Mouse (Mus musculus) intestine, embryonic 16.5 days (tissue): ENCODE measurements around the gene Tspan9. TPM values are rescaled to one million over a fixed set of nuclear protein-coding genes. Genes with fewer than 3 reads are reported as not detected.
A peak's percentile ranks its signal among the peaks of the same experiment; 100 is the strongest.

Experiments used
- ATAC-seq: fragments of 200-750 bp; cut with Nextera tagmentation; 2 replicates; pipeline ENCODE4 v1.8.0; 2017; ENCODE audit warnings: moderate TSS enrichment, moderate library complexity
- H3K27ac ChIP-seq: fragments of 300-500 bp; sonication (generic); 2 replicates; pipeline ENCODE4 v1.5.1; 2014; ENCODE audit warnings: mild to moderate bottlenecking, low read length
- H3K27me3 ChIP-seq: fragments of 300-500 bp; sonication (generic); replicated peaks from 2 replicates; pipeline ENCODE4 v1.6.1; 2014; ENCODE audit warnings: low read length, control low read depth, mixed read lengths; ENCODE audit not compliant: control insufficient read depth, insufficient read depth
- H3K36me3 ChIP-seq: fragments of 300-500 bp; sonication (generic); 2 replicates; pipeline ENCODE4 v1.6.1; 2014; ENCODE audit warnings: low read length, control low read depth; ENCODE audit not compliant: control insufficient read depth, insufficient read depth
- H3K4me1 ChIP-seq: fragments of 300-500 bp; sonication (generic); 2 replicates; pipeline ENCODE4 v1.6.1; 2014; ENCODE audit warnings: low read length, control low read depth, mixed read lengths; ENCODE audit not compliant: control insufficient read depth, insufficient read depth
- H3K4me2 ChIP-seq: fragments of 300-500 bp; sonication (generic); 2 replicates; pipeline ENCODE4 v1.6.1; 2014; ENCODE audit warnings: low read depth, low read length, control low read depth
- H3K4me3 ChIP-seq: fragments of 300-500 bp; sonication (generic); 2 replicates; pipeline ENCODE4 v1.5.1; 2014; ENCODE audit warnings: mild to moderate bottlenecking, low read length
- H3K9ac ChIP-seq: fragments of 300-500 bp; sonication (generic); 2 replicates; pipeline ENCODE4 v1.6.1; 2014; ENCODE audit warnings: low read depth, low read length
- H3K9me3 ChIP-seq: fragments of 300-500 bp; sonication (generic); 2 replicates; pipeline ENCODE4 v1.6.1; 2016; ENCODE audit warnings: low read length, control low read depth; ENCODE audit not compliant: control insufficient read depth
- WGBS: fragments of 180-500 bp; shearing (Covaris S2); extraction: QIAGEN DNeasy Blood & Tissue Kit; methylation state at CpG from one replicate; pipeline ENCODE4 v1.1.7; 2014; 5-methylcytosine and 5-hydroxymethylcytosine counted together
- polyA plus RNA-seq: library from polyadenylated mRNA; unstranded; fragments of >200 nt; fragmentation: Nextera tagmentation; extraction: Ambion mirVana; gene quantifications from 2 replicates; pipeline ENCODE4 v1.2.1, GENCODE M21; 2015

Tspan9 gene
- polyA plus RNA-seq, 1 experiment from 2014 or later, result 94.1 TPM

- Histone ChIP-seq H3K4me1 (peaks cover 31% of the 10 kb centered on the region), H3K27ac (peak overlapping the region; percentile 50), H3K4me3 (no peak overlapping the region), H3K9ac (peak overlapping the region; percentile 25; the same call in 1 of the 2 replicates), H3K27me3 (no peaks in the 10 kb centered on the region), H3K9me3 (no peaks in the 10 kb centered on the region), H3K4me2 (no peak overlapping the region), H3K36me3 (no peaks in the 10 kb centered on the region)
- 61% methylated on average over 13 of the region's 13 CpGs for WGBS
- ATAC-seq, result peak; percentile 59
These were observed 132.3 kb downstream of the Tspan9 start for GRCm38 (mm10) chr6:128011071-128011477.

GRCm38 (mm10) chr6:128010135-128010971 is 133.0 kb downstream of the Tspan9 start:
- no peaks in the 10 kb centered on the region for H3K27me3 ChIP-seq
- peaks cover 31% of the 10 kb centered on the region for H3K4me1 ChIP-seq
- ATAC-seq, result peak; percentile 54
- H3K9ac ChIP-seq, result peak overlapping the region; percentile 25; the same call in 1 of the 2 replicates
- peak overlapping the region; percentile 45 for H3K27ac ChIP-seq
- H3K4me2 ChIP-seq, result no peak overlapping the region
- no peak overlapping the region for H3K4me3 ChIP-seq
- no peaks in the 10 kb centered on the region for H3K36me3 ChIP-seq
- no peaks in the 10 kb centered on the region for H3K9me3 ChIP-seq
- WGBS, result 56% methylated on average over 11 of the region's 11 CpGs

GRCm38 (mm10) chr6:128007982-128008562 is 135.3 kb downstream of the Tspan9 start:
- Histone ChIP-seq H3K27ac (0 out of 2 replicates have a peak overlapping the region, but pooled peaks have one; percentile 38), H3K4me1 (peaks cover 45% of the 10 kb centered on the region), H3K36me3 (no peaks in the 10 kb centered on the region), H3K4me3 (no peak overlapping the region), H3K4me2 (no peak overlapping the region), H3K27me3 (no peaks in the 10 kb centered on the region), H3K9ac (no peak overlapping the region), H3K9me3 (no peaks in the 10 kb centered on the region)
- 68% methylated on average over 5 of the region's 5 CpGs for WGBS
- ATAC-seq, result no peak

- peaks cover 46% of the 10 kb centered on the region for H3K4me1 ChIP-seq
- ATAC-seq, result no peak
- H3K4me2 ChIP-seq, result no peak overlapping the region
- no peaks in the 10 kb centered on the region for H3K36me3 ChIP-seq
- H3K4me3 ChIP-seq, result no peak overlapping the region
- no peak overlapping the region for H3K9ac ChIP-seq
- WGBS, result 69% methylated on average over 12 of the region's 12 CpGs
- no peaks in the 10 kb centered on the region for H3K27me3 ChIP-seq
- H3K27ac ChIP-seq, result 0 out of 2 replicates have a peak overlapping the region, but pooled peaks have one; percentile 11
- H3K9me3 ChIP-seq, result no peaks in the 10 kb centered on the region
These were observed 136.1 kb downstream of the Tspan9 start for GRCm38 (mm10) chr6:128007241-128007701.

- no peaks in the 10 kb centered on the region for H3K9me3 ChIP-seq
- no peak for ATAC-seq
- no peak overlapping the region for H3K4me2 ChIP-seq
- H3K4me3 ChIP-seq, result no peak overlapping the region
- peaks cover 47% of the 10 kb centered on the region for H3K4me1 ChIP-seq
- no peak overlapping the region for H3K9ac ChIP-seq
- no peaks in the 10 kb centered on the region for H3K36me3 ChIP-seq
- WGBS, result 54% methylated on average over 8 of the region's 8 CpGs
- no peaks in the 10 kb centered on the region for H3K27me3 ChIP-seq
- no peak overlapping the region for H3K27ac ChIP-seq
These were observed 137.2 kb downstream of the Tspan9 start for GRCm38 (mm10) chr6:128006156-128006555.

- H3K36me3 ChIP-seq, result no peaks in the 10 kb centered on the region
- ATAC-seq, result no peak
- no peaks in the 10 kb centered on the region for H3K27me3 ChIP-seq
- H3K9ac ChIP-seq, result no peak overlapping the region
- H3K4me2 ChIP-seq, result no peak overlapping the region
- 71% methylated on average over 16 of the region's 16 CpGs for WGBS
- peak overlapping the region; percentile 64 for H3K27ac ChIP-seq
- H3K4me1 ChIP-seq, result peaks cover 34% of the 10 kb centered on the region
- H3K4me3 ChIP-seq, result no peak overlapping the region
- H3K9me3 ChIP-seq, result no peaks in the 10 kb centered on the region
These were observed 138.8 kb downstream of the Tspan9 start for GRCm38 (mm10) chr6:128004544-128004943.

- no peaks in the 10 kb centered on the region for H3K27me3 ChIP-seq
- ATAC-seq, result peak; percentile 67
- no peak overlapping the region for H3K4me3 ChIP-seq
- peak overlapping the region; percentile 64 for H3K27ac ChIP-seq
- 49% methylated on average over 5 of the region's 5 CpGs for WGBS
- no peaks in the 10 kb centered on the region for H3K9me3 ChIP-seq
- no peaks in the 10 kb centered on the region for H3K36me3 ChIP-seq
- peaks cover 30% of the 10 kb centered on the region for H3K4me1 ChIP-seq
- no peak overlapping the region for H3K4me2 ChIP-seq
- H3K9ac ChIP-seq, result no peak overlapping the region
These were observed 139.9 kb downstream of the Tspan9 start for GRCm38 (mm10) chr6:128003542-128003941.

GRCm38 (mm10) chr6:128002667-128003066 is 140.7 kb downstream of the Tspan9 start:
- Histone ChIP-seq H3K9me3 (no peaks in the 10 kb centered on the region), H3K4me3 (no peak overlapping the region), H3K9ac (no peak overlapping the region), H3K4me1 (peaks cover 22% of the 10 kb centered on the region), H3K36me3 (no peaks in the 10 kb centered on the region), H3K4me2 (no peak overlapping the region), H3K27ac (peak overlapping the region; percentile 53; the same call in 1 of the 2 replicates), H3K27me3 (no peaks in the 10 kb centered on the region)
- ATAC-seq, result no peak
- 83% methylated on average over 4 of the region's 4 CpGs for WGBS

GRCm38 (mm10) chr6:128002104-128002503 is 141.3 kb downstream of the Tspan9 start:
- WGBS, result 52% methylated on average over 10 of the region's 10 CpGs
- Histone ChIP-seq H3K27ac (0 out of 2 replicates have a peak overlapping the region, but pooled peaks have one; percentile 31), H3K9me3 (no peaks in the 10 kb centered on the region), H3K4me2 (no peak overlapping the region), H3K36me3 (no peaks in the 10 kb centered on the region), H3K4me3 (no peak overlapping the region), H3K4me1 (peaks cover 21% of the 10 kb centered on the region), H3K27me3 (no peaks in the 10 kb centered on the region), H3K9ac (no peak overlapping the region)
- ATAC-seq, result no peak
